21 mouse cellular contexts compared by ENCODE assay signal in the genomic region with DNA sequence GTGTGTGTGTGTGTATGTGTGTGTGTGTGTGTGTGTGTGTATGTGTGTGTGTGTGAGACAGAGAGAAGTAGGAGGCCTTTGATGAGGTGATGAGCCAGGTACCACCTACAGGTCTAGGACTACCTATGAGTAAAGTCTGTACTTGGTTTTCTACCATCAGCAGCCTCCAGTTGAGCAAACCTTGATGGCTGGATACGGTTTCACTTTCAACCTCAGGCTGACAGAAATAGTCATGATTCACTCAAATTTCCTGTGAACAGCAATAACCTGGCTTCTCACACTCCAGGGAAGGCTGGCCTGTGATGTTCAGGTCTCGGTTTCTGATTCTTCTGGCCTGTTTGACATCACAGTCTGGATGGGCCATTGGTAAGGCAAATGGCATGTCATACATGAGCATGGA.
DNase-seq lines count a peak whose midpoint lies in the region; ATAC-seq lines count a peak whose summit lies in the region.
"Had no signal": no experiment of that assay in that cellular context is flagged by ENCODE, and none has a peak within 500 bp of the region (broad histone marks: within the 10 kb centered on the region; RNA-seq: fewer than 3 reads in every experiment).

No protein-coding gene starts in this region.

- DNase-seq in CD4-positive helper T cell, adult 2 months (ENCODE audit: low read depth, low spot score), result peak; percentile 81
- no peak for DNase-seq in kidney, postnatal 36 days
- DNase-seq in lung, postnatal 4 days, result no peak
- DNase-seq in layer of hippocampus, postnatal 10 days (ENCODE audit: low spot score in 2 of 2), result no peak
- no peak for DNase-seq in forebrain, embryonic 11.5 days (ENCODE audit: low spot score)
- DNase-seq: adrenal gland, postnatal 10 days; adrenal gland, postnatal 36 days; B cell, adult 2 months; cerebellum, adult 2 months; cerebellum, postnatal 10 days; gastrocnemius, postnatal 25 days; heart, adult 18-20 months; kidney, adult 2 months had no signal

- no peak overlapping the region for H3K4me2 ChIP-seq in forebrain, embryonic 11.5 days (ENCODE audit: low read depth, low read length, severe bottlenecking)
- H3K4me2 ChIP-seq: forebrain, embryonic 12.5 days; forebrain, embryonic 15.5 days; hindbrain, embryonic 13.5 days had no signal

- no peaks in the 10 kb centered on the region for H3K36me3 ChIP-seq in forebrain, embryonic 11.5 days (ENCODE audit: control insufficient read depth, insufficient read depth, low read length)
- H3K36me3 ChIP-seq: forebrain, embryonic 12.5 days; forebrain, embryonic 15.5 days; hindbrain, embryonic 13.5 days had no signal

- H3K4me1 ChIP-seq in forebrain, embryonic 11.5 days (replicated peaks; ENCODE audit: control insufficient read depth, insufficient read depth, low read length), result no peaks in the 10 kb centered on the region
- H3K4me1 ChIP-seq: forebrain, embryonic 12.5 days; hindbrain, embryonic 13.5 days had no signal

- H3K4me3 ChIP-seq in forebrain, embryonic 11.5 days (ENCODE audit: low read depth, low read length), result no peak overlapping the region
- H3K4me3 ChIP-seq: forebrain, embryonic 12.5 days; forebrain, embryonic 15.5 days; hindbrain, embryonic 13.5 days had no signal

- peak; percentile 94 for ATAC-seq in CD4-positive, CD25-positive, alpha-beta regulatory T cell, adult 4 months
- peak; percentile 95 for ATAC-seq in activated CD4-positive, CD25-positive, alpha-beta regulatory T cell, adult 4 months
- peak; percentile 94 for ATAC-seq in inflammation-experienced regulatory T-cells, adult 6 months
- ATAC-seq in forebrain, embryonic 11.5 days (replicated peaks; ENCODE audit: low FRiP score), result no peak
- ATAC-seq: forebrain, embryonic 15.5 days; hindbrain, embryonic 16.5 days; intestine, postnatal 0 days had no signal

- WGBS in forebrain, embryonic 11.5 days, result 95% methylated on average over 2 of the region's 2 CpGs

- H3K27me3 ChIP-seq in forebrain, embryonic 11.5 days (ENCODE audit: control insufficient read depth, insufficient read depth, low read length), result no peaks in the 10 kb centered on the region
- H3K27me3 ChIP-seq: forebrain, embryonic 12.5 days; forebrain, embryonic 15.5 days had no signal

- H3K9ac ChIP-seq in forebrain, embryonic 11.5 days (ENCODE audit: low read length), result no peak overlapping the region
- H3K9ac ChIP-seq: forebrain, embryonic 12.5 days; forebrain, embryonic 15.5 days; hindbrain, embryonic 13.5 days had no signal

- H3K9me3 ChIP-seq in forebrain, embryonic 11.5 days (ENCODE audit: control insufficient read depth, low read length), result no peaks in the 10 kb centered on the region
- H3K9me3 ChIP-seq: forebrain, embryonic 12.5 days; forebrain, embryonic 15.5 days; hindbrain, embryonic 13.5 days had no signal

- no peak overlapping the region for H3K27ac ChIP-seq in forebrain, embryonic 11.5 days (ENCODE audit: low read depth, low read length)
- H3K27ac ChIP-seq: forebrain, embryonic 12.5 days; forebrain, embryonic 15.5 days; hindbrain, embryonic 13.5 days had no signal
